Mouse (Mus musculus) small intestine, adult 2 months (tissue): ENCODE measurements around the gene Bms1. TPM values are rescaled to one million over a fixed set of nuclear protein-coding genes. Genes with fewer than 3 reads are reported as not detected.

Source experiments
- H3K27ac ChIP-seq: fragments of 200-500 bp; 2 replicates; pipeline ENCODE4 v1.5.1; 2012; ENCODE audit warnings: low read depth, low read length, control low read depth, inconsistent platforms; ENCODE audit not compliant: insufficient read depth
- H3K27me3 ChIP-seq: fragments of 200-500 bp; 2 replicates; pipeline ENCODE4 v1.6.1; 2012; ENCODE audit warnings: mild to moderate bottlenecking, moderate library complexity, low read length, inconsistent platforms; ENCODE audit not compliant: control insufficient read depth, insufficient read depth
- H3K36me3 ChIP-seq: fragments of 200-500 bp; 2 replicates; pipeline ENCODE4 v1.6.1; 2012; ENCODE audit warnings: mild to moderate bottlenecking, low read length, control low read depth, inconsistent platforms; ENCODE audit not compliant: control insufficient read depth, insufficient read depth
- H3K4me1 ChIP-seq: fragments of 200-500 bp; 2 replicates; pipeline ENCODE4 v1.6.1; 2012; ENCODE audit warnings: low read length, inconsistent platforms, mixed read lengths; ENCODE audit not compliant: control insufficient read depth, insufficient read depth, insufficient read length
- H3K4me3 ChIP-seq: fragments of 200-500 bp; 2 replicates; pipeline ENCODE4 v1.5.1; 2012; ENCODE audit warnings: low read depth, mild to moderate bottlenecking, control low read depth, inconsistent platforms, low read length, moderate library complexity
- CTCF ChIP-seq: fragments of 200-500 bp; IDR thresholded peaks from 2 replicates; pipeline ENCODE4 v1.5.1; 2012; ENCODE audit warnings: low read depth, mild to moderate bottlenecking, control low read depth, inconsistent platforms, low read length, moderate library complexity, mixed read lengths; ENCODE audit not compliant: insufficient replicate concordance, insufficient read length; ENCODE audit errors: extremely low read depth
- POLR2A ChIP-seq: fragments of 200-500 bp; IDR thresholded peaks from 2 replicates; pipeline ENCODE4 v1.6.1; 2012; ENCODE audit warnings: low read depth, mild to moderate bottlenecking, control low read depth, inconsistent platforms, low read length, moderate library complexity
- WGBS: fragments of 180-500 bp; shearing (Covaris S2); methylation state at CpG from one replicate; pipeline ENCODE4 v1.1.7; 2018; 5-methylcytosine and 5-hydroxymethylcytosine counted together
- polyA plus RNA-seq: library from polyadenylated mRNA; depleted of rRNA; stranded (reverse); fragments of >200 nt; gene quantifications from 2 replicates; pipeline ENCODE4 v1.2.3, GENCODE M21; 2012

Bms1 gene
- polyA plus RNA-seq, 1 experiment, result 1.4 TPM

- WGBS, result 95% methylated on average over 1 of the region's 1 CpGs
- no peaks in the 10 kb centered on the region for H3K4me1 ChIP-seq
- H3K27me3 ChIP-seq, result no peaks in the 10 kb centered on the region
- peaks cover 57% of the 10 kb centered on the region for H3K36me3 ChIP-seq
- TF ChIP-seq CTCF (no peak), POLR2A (no peak)
- H3K27ac ChIP-seq, result no peak overlapping the region
- H3K4me3 ChIP-seq, result no peak overlapping the region
These were observed 8.8 kb downstream of the Bms1 start for GRCm38 (mm10) chr6:118410428-118410827.

- 94% methylated on average over 5 of the region's 5 CpGs for WGBS
- no peaks in the 10 kb centered on the region for H3K27me3 ChIP-seq
- no peaks in the 10 kb centered on the region for H3K4me1 ChIP-seq
- peaks cover 65% of the 10 kb centered on the region for H3K36me3 ChIP-seq
- no peak overlapping the region for H3K4me3 ChIP-seq
- H3K27ac ChIP-seq, result no peak overlapping the region
- no peak for TF ChIP-seq POLR2A
- TF ChIP-seq CTCF, result no peak
These were observed 10.8 kb downstream of the Bms1 start for GRCm38 (mm10) chr6:118408510-118408909.

GRCm38 (mm10) chr6:118406421-118406820 lies 12.9 kb downstream of the Bms1 start:
- Histone ChIP-seq H3K4me3 (no peak overlapping the region), H3K27me3 (no peaks in the 10 kb centered on the region), H3K36me3 (peaks cover 56% of the 10 kb centered on the region), H3K4me1 (no peaks in the 10 kb centered on the region), H3K27ac (no peak overlapping the region)
- TF ChIP-seq CTCF (no peak), POLR2A (no peak)
- 73% methylated on average over 4 of the region's 4 CpGs for WGBS

- Histone ChIP-seq H3K27me3 (no peaks in the 10 kb centered on the region), H3K4me3 (no peak overlapping the region), H3K4me1 (no peaks in the 10 kb centered on the region), H3K36me3 (peaks cover 56% of the 10 kb centered on the region), H3K27ac (no peak overlapping the region)
- TF ChIP-seq CTCF (no peak), POLR2A (no peak)
These were observed 28.5 kb downstream of the Bms1 start for GRCm38 (mm10) chr6:118390746-118391145.

GRCm38 (mm10) chr6:118385962-118386361 lies 33.3 kb downstream of the Bms1 start:
- TF ChIP-seq CTCF (no peak), POLR2A (no peak)
- H3K4me1 ChIP-seq, result no peaks in the 10 kb centered on the region
- 91% methylated on average over 3 of the region's 3 CpGs for WGBS
- no peaks in the 10 kb centered on the region for H3K27me3 ChIP-seq
- H3K27ac ChIP-seq, result no peak overlapping the region
- H3K36me3 ChIP-seq, result peaks cover 39% of the 10 kb centered on the region
- no peak overlapping the region for H3K4me3 ChIP-seq

- Histone ChIP-seq H3K36me3 (peaks cover 21% of the 10 kb centered on the region), H3K4me1 (peaks cover under 1% of the 10 kb centered on the region; the same call in 1 of the 2 replicates), H3K4me3 (no peak overlapping the region), H3K27me3 (no peaks in the 10 kb centered on the region), H3K27ac (no peak overlapping the region)
- no peak for TF ChIP-seq CTCF
- no peak for TF ChIP-seq POLR2A
- 65% methylated on average over 4 of the region's 4 CpGs for WGBS
These were observed 38.0 kb downstream of the Bms1 start for GRCm38 (mm10) chr6:118381234-118381633.

- 43% methylated on average over 3 of the region's 3 CpGs for WGBS
- Histone ChIP-seq H3K27ac (no peak overlapping the region), H3K4me1 (peaks cover 5% of the 10 kb centered on the region), H3K4me3 (no peak overlapping the region), H3K27me3 (no peaks in the 10 kb centered on the region), H3K36me3 (peaks cover 20% of the 10 kb centered on the region)
- TF ChIP-seq POLR2A (no peak), CTCF (no peak)
These were observed 38.6 kb downstream of the Bms1 start for GRCm38 (mm10) chr6:118380630-118381029.
